Mouse (Mus musculus): Measurements from ENCODE around the gene Abo. TPM values are rescaled to one million over a fixed set of nuclear protein-coding genes. Genes with fewer than 3 reads are reported as not detected.

Gene Abo
- total RNA-seq, 2 experiments from 2014 or later, result not detected

- TF ChIP-seq CTCF (conservative IDR thresholded peaks at IDR 0.05), result no peak
- no peak overlapping the region for H3K4me3 ChIP-seq
- no peak overlapping the region for H3K27ac ChIP-seq
- no peak for DNase-seq (ENCODE audit: low spot score in 2 of 2)
Measured at GRCm38 (mm10) chr2:26827261-26827975, 37.4 kb downstream of the Abo start.

Other genes with a start within 250 kb of the Abo start
- gene Fam69b, start 236.5 kb downstream of the Abo start, total RNA-seq (2021), result 10 to 100 TPM; 70.3 to 72.6 TPM
- not detected for gene Lcn4, start 193.7 kb downstream of the Abo start, total RNA-seq (2021)
- 10 to 100 TPM; 24.3 to 27.6 TPM for gene Surf6, start 37.9 kb upstream of the Abo start, total RNA-seq (2021)
- gene Med22, start 45.7 kb upstream of the Abo start, total RNA-seq (2021), result 10 to 100 TPM; 44.6 to 46.5 TPM
- 100 to 1,000 TPM; 245 to 261 TPM for gene Rpl7a, start 45.8 kb upstream of the Abo start, total RNA-seq (2021)
- gene Surf2, start 51.4 kb upstream of the Abo start, total RNA-seq (2021), result 10 to 100 TPM; 35.9 to 36.9 TPM
- 100 to 1,000 TPM in 1 of 2 experiments, 10 to 100 TPM in 1; 96.7 to 101 TPM for gene Surf1, start 51.6 kb upstream of the Abo start, total RNA-seq (2021)
- gene Surf4, start 68.9 kb upstream of the Abo start, total RNA-seq (2021), result 10 to 100 TPM; 51.9 to 55.2 TPM
- under 1 TPM in 1 of 2 experiments, not detected in 1; 0.27 TPM for gene Stkld1, start 69.1 kb upstream of the Abo start, total RNA-seq (2021)
- 10 to 100 TPM; 57.4 to 62.2 TPM for gene Rexo4, start 99.4 kb upstream of the Abo start, total RNA-seq (2021)
- 1 to 10 TPM in 1 of 2 experiments, under 1 TPM in 1; 0.90 to 1.1 TPM for gene Adamts13, start 108.4 kb upstream of the Abo start, total RNA-seq (2021)
- 10 to 100 TPM; 45.0 to 47.0 TPM for gene Cacfd1, start 144.9 kb upstream of the Abo start, total RNA-seq (2021)
- 10 to 100 TPM; 38.4 to 42.3 TPM for gene Slc2a6, start 163.0 kb upstream of the Abo start, total RNA-seq (2021)
- gene Mymk, start 207.2 kb upstream of the Abo start, total RNA-seq (2021), result under 1 TPM; 0.51 to 0.71 TPM
- 10 to 100 TPM; 12.8 to 18.1 TPM for gene Adamtsl2, start 214.4 kb upstream of the Abo start, total RNA-seq (2021)